In the genomic region with DNA sequence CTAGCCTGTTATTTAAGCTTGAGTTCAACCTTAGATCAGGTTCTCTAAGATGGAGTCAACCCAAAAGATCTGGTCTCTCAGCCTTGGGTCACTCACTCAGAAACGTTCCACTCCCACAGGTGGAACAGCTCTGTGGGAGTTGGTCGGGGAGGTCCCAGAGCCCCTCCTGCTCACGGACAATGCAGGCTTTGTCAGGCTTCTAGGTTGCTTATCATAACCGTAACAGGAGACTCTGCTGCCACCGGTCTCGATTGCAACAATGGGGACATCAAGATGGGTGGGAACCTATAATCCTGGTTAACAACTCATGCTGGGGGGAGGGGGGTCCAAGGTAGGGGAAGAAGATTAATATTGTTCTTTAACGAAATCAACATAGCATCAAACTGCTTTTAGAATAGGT, we compare ENCODE assay signal across 16 mouse cellular contexts.
"Had no signal": no experiment of that assay in that cellular context is flagged by ENCODE, and none has a peak within 500 bp of the region (broad histone marks: within the 10 kb centered on the region; RNA-seq: fewer than 3 reads in every experiment).

No protein-coding gene starts in this region.

- H3K4me3 ChIP-seq: lung, embryonic 15.5 days; megakaryocyte, embryonic 14.5 days; midbrain, embryonic 12.5 days; neural tube, embryonic 12.5 days; stomach, embryonic 15.5 days had no signal

- H3K9ac ChIP-seq: lung, embryonic 15.5 days; midbrain, embryonic 12.5 days; neural tube, embryonic 12.5 days; stomach, embryonic 15.5 days had no signal

- H3K4me2 ChIP-seq: lung, embryonic 15.5 days; midbrain, embryonic 12.5 days; neural tube, embryonic 12.5 days; stomach, embryonic 15.5 days had no signal

- H3K27me3 ChIP-seq: lung, embryonic 15.5 days; megakaryocyte, embryonic 14.5 days; midbrain, embryonic 12.5 days; neural tube, embryonic 12.5 days; stomach, embryonic 15.5 days had no signal

- ATAC-seq: lung, postnatal 0 days had no signal

- H3K9me3 ChIP-seq: lung, embryonic 15.5 days; megakaryocyte, embryonic 14.5 days; midbrain, embryonic 12.5 days; neural tube, embryonic 12.5 days; stomach, embryonic 15.5 days had no signal

- DNase-seq: lung, adult 18-20 months; lung, postnatal 14 days; lung, postnatal 36 days; midbrain, embryonic 14.5 days; right cerebral cortex, postnatal 14 days; thymus, adult 2 months; thymus, postnatal 25 days; thymus, postnatal 4 days had no signal

- H3K27ac ChIP-seq: lung, embryonic 15.5 days; macrophage; midbrain, embryonic 12.5 days; neural tube, embryonic 12.5 days; stomach, embryonic 15.5 days; stomach, postnatal 0 days had no signal

- H3K4me1 ChIP-seq: lung, embryonic 15.5 days; midbrain, embryonic 12.5 days; neural tube, embryonic 12.5 days; stomach, embryonic 15.5 days had no signal

- H3K36me3 ChIP-seq: lung, embryonic 15.5 days; midbrain, embryonic 12.5 days; neural tube, embryonic 12.5 days; stomach, embryonic 15.5 days had no signal
